Mouse (Mus musculus): ENCODE results near the gene Fastkd3.

Fastkd3 gene

GRCm38 (mm10) chr13:68607652-68608405 lies 25.8 kb downstream of the Fastkd3 start:
- no peak for DNase-seq (ENCODE audit: low read depth, low spot score)

- no peak for DNase-seq (ENCODE audit: low read depth, low spot score)
Observed at GRCm38 (mm10) chr13:68622792-68623191, 40.8 kb downstream of the Fastkd3 start.

GRCm38 (mm10) chr13:68627041-68627440 lies 45.0 kb downstream of the Fastkd3 start:
- no peak for DNase-seq (ENCODE audit: low read depth, low spot score)

Measured in forelimb bud, embryonic 11.5 days (tissue).